Mouse (Mus musculus) bone marrow, adult 2 months (tissue): ENCODE data around the gene Fbxl13.

ENCODE experiments used
- CTCF ChIP-seq: fragments of 200-500 bp; IDR thresholded peaks from 2 replicates; pipeline ENCODE4 v1.5.1; 2011; ENCODE audit warnings: low read length, control low read depth; ENCODE audit not compliant: control insufficient read depth, insufficient read depth
- POLR2A ChIP-seq: fragments of 200-500 bp; IDR thresholded peaks from 2 replicates; pipeline ENCODE4 v1.6.1; 2011; ENCODE audit warnings: low read depth, mild to moderate bottlenecking, control low read depth, low read length, borderline replicate concordance; ENCODE audit not compliant: control insufficient read depth

GRCm38 (mm10) chr5:21493294-21493999, 152.0 kb downstream of the Fbxl13 start:
- no peak for TF ChIP-seq CTCF
- TF ChIP-seq POLR2A: no peak
